Mouse (Mus musculus): Measurements from ENCODE around the gene Pcgf1. TPM values are rescaled to one million over a fixed set of nuclear protein-coding genes. Genes with fewer than 3 reads are reported as not detected.

Pcgf1 gene
- polyA plus RNA-seq, 1 experiment = 13.0 TPM

DNA sequence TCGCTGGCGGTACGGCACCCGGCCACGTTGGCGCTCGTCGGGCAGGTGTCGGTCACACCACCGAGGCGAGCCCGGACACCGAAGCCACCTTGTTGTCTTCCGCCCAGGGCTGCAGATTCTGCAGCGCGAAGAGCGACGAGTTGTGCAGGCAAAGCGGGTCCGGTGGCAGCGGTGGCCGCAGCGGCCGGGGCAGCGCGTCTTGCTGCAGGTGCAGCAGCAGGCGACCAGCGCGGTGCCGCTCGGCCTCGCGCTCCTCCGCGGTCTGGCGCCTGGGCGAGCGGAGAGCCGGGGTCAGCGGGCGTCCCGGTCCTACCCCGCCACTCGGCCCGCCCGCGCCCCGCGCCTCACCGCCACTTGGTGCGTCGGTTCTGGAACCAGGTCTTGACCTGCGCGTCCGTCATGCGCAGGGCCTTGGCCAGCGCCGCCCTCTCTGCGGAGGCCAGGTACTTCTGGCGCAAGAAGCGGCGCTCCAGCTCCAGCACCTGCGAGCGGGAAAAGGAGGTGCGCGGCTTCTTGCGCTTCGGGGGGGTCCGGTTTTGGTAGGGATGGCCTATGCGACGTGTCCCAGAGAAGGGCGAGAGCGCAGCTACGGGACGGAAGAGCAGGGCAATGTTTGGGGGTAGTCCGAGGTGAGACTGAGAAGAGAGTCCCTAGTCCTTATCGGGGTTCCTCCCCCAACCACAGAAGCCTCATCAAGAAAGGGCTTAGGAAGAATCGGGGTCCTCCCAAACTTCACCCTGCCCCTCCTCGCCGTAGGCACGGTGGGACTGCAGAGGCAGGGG is 8.8 kb upstream of the Pcgf1 start:
- no peak for TF ChIP-seq CEBPB (IDR thresholded peaks at IDR 0.05; ENCODE audit: insufficient read depth, poor library complexity, severe bottlenecking)
- TF ChIP-seq REST (IDR thresholded peaks at IDR 0.05; ENCODE audit: insufficient read depth, insufficient read length) = no peak
- no peak for TF ChIP-seq POLR2AphosphoS2 (IDR thresholded peaks at IDR 0.05; ENCODE audit: insufficient read length, low read depth)
- no peak for TF ChIP-seq POLR2A (IDR thresholded peaks at IDR 0.05; ENCODE audit: insufficient read length, low read depth)
- Histone ChIP-seq H3ac (ENCODE audit: control insufficient read depth, insufficient read length) (no peak overlapping the region), H3K27me3 (ENCODE audit: control insufficient read depth, insufficient read depth, insufficient read length) (peaks cover 70% of the 10 kb centered on the region), H3K4me3 (no peak overlapping the region), H3K4me2 (ENCODE audit: low read depth) (no peak overlapping the region), H3K79me2 (ENCODE audit: control insufficient read depth, insufficient read depth) (no peaks in the 10 kb centered on the region), H3K36me3 (ENCODE audit: control insufficient read depth, insufficient read depth) (no peaks in the 10 kb centered on the region)

DNA sequence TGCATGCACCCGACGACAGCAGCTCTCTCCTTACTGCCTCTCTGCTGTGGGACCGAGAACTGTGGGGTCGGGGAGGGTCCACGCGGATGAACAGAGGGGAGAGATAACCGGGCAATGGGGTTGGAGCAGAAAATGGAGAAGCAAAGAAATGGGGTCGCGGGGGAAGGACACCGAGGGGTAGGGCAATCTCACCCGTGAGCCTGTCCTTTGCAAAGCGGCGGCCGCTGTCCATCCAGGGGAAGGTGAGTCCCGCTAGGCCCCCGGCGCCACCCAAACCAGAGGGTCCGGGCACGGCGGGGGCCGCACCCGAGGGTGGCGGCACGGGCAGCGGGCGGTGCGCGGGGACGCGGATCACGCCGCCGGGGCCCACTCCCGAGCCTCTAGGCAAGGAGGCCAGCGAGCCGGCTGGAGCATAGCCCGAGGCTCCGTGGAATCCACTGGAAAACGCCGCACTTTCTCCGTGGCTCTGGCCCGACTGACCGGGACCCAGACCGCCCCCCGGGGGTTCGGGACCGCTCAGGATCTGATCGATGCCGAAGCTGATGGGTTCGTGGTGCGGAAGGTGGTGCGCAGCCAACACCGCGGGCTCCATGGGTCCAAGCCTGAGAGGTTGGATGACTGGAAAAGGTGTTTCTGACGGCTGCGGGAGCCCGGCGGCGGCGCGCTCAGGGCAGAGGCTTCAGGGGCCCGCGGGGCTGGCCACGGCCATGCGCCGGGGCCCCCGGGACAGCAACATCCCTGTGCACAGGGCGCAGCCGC is 8.0 kb upstream of the Pcgf1 start:
- no peak for TF ChIP-seq MYOG (IDR thresholded peaks at IDR 0.05; ENCODE audit: control insufficient read depth in 1 of 3, insufficient read depth in 1 of 3, insufficient read length in 2 of 3, low read depth in 2 of 3)
- no peak for TF ChIP-seq SRF (IDR thresholded peaks at IDR 0.05; ENCODE audit: control insufficient read depth, insufficient read length, low read depth)
- TF ChIP-seq USF1 (IDR thresholded peaks at IDR 0.05; ENCODE audit: low read depth) = no peak
- TF ChIP-seq POLR2A (IDR thresholded peaks at IDR 0.05; ENCODE audit: insufficient read length, low read depth) = no peak
- no peak for TF ChIP-seq CEBPB (IDR thresholded peaks at IDR 0.05; ENCODE audit: insufficient read depth, poor library complexity, severe bottlenecking)
- no peak for TF ChIP-seq TCF3 (IDR thresholded peaks at IDR 0.05; ENCODE audit: insufficient read length, low read depth)
- no peak for TF ChIP-seq REST (IDR thresholded peaks at IDR 0.05; ENCODE audit: insufficient read depth, insufficient read length)
- H3K4me3 ChIP-seq = no peak overlapping the region
- H3K27me3 ChIP-seq (ENCODE audit: control insufficient read depth, insufficient read depth, insufficient read length) = peaks cover 63% of the 10 kb centered on the region
- H3ac ChIP-seq (ENCODE audit: control insufficient read depth, insufficient read length) = no peak overlapping the region
- no peaks in the 10 kb centered on the region for H3K79me2 ChIP-seq (ENCODE audit: control insufficient read depth, insufficient read depth)
- no peaks in the 10 kb centered on the region for H3K36me3 ChIP-seq (ENCODE audit: control insufficient read depth, insufficient read depth)
- H3K4me2 ChIP-seq (ENCODE audit: low read depth) = no peak overlapping the region

DNA sequence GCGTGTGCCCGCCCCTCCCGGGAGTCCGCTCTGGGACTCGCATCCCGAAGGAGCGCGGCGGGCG is 7.6 kb upstream of the Pcgf1 start, which contains the start of gene Tlx2:
Gene Tlx2, minus strand, starts transcription at position 47 of the 64 bp plus-strand sequence.
- TF ChIP-seq TCF12 (IDR thresholded peaks at IDR 0.05; ENCODE audit: insufficient read depth, poor library complexity, severe bottlenecking) = no peak
- no peak for TF ChIP-seq CEBPB (IDR thresholded peaks at IDR 0.05; ENCODE audit: insufficient read depth, poor library complexity, severe bottlenecking)
- no peak for TF ChIP-seq USF1 (IDR thresholded peaks at IDR 0.05; ENCODE audit: low read depth)
- no peak for TF ChIP-seq E2F4 (IDR thresholded peaks at IDR 0.05; ENCODE audit: insufficient read depth)
- no peak for TF ChIP-seq MYOD1 (IDR thresholded peaks at IDR 0.05; ENCODE audit: control insufficient read depth in 1 of 3, insufficient read length in 2 of 3, low read depth in 2 of 3)
- no peak for TF ChIP-seq TCF3 (IDR thresholded peaks at IDR 0.05; ENCODE audit: insufficient read length, low read depth)
- no peak for TF ChIP-seq POLR2A (IDR thresholded peaks at IDR 0.05; ENCODE audit: insufficient read length, low read depth)
- TF ChIP-seq REST (IDR thresholded peaks at IDR 0.05; ENCODE audit: insufficient read depth, insufficient read length) = no peak
- no peak for TF ChIP-seq POLR2AphosphoS2 (IDR thresholded peaks at IDR 0.05; ENCODE audit: insufficient read length, low read depth)
- Histone ChIP-seq H3K4me2 (ENCODE audit: low read depth) (no peak within 1 kb of the TSS), H3K27me3 (ENCODE audit: control insufficient read depth, insufficient read depth, insufficient read length) (peaks cover 60% of the 10 kb centered on the region), H3K79me2 (ENCODE audit: control insufficient read depth, insufficient read depth) (no peaks in the 10 kb centered on the region), H3K36me3 (ENCODE audit: control insufficient read depth, insufficient read depth) (no peaks in the 10 kb centered on the region), H3ac (ENCODE audit: control insufficient read depth, insufficient read length) (no peak within 1 kb of the TSS), H3K4me3 (no peak within 1 kb of the TSS)

DNA sequence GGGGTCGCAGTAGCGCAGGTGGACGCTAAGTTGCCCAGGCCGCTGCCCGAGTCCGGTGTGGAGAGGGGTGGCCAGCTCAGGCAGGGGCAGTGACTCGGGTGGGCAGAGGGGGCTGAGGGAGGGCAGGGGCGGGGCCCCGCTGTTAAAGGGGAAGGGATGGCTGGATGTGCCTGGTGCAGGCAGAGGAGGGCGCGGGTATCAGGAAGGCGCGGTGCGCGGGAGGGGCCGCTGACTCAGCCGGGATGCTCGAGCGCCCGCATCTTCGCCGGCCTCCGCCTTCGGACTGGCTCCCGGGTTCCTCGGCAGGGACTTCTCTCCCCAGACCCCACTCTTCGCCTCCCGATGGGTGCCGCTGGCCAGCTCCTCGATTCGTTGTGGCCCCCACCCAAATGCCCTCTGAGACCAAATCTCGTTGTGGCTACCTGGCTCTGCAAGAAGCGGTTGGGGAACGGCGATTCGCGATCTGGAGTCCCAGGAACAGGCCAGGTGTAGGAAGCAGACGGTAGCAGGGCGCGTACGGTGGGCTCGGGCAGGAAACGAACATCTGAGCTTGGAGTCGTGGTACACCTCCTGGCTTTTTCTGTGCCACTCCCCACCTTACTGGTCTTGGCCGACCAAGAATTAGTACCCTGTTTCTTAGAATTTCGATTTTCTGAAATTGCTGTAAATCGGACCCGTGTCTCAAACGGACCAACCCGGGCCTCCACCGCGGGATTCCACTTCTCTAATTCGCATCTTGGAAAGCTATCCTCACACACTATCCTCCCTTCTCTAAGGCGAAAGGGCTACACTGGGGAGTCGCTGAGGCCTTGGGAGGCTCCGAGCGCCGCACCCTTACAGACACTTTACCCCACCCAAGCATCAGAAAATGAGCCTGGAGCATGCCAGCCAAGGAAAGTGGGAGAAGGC is 7.1 kb upstream of the Pcgf1 start:
- no peaks in the 10 kb centered on the region for H3K36me3 ChIP-seq (ENCODE audit: control insufficient read depth, insufficient read depth)
- H3K79me2 ChIP-seq (ENCODE audit: control insufficient read depth, insufficient read depth) = no peaks in the 10 kb centered on the region
- TF ChIP-seq TCF3 (IDR thresholded peaks at IDR 0.05; ENCODE audit: insufficient read length, low read depth) = no peak
- H3K4me2 ChIP-seq (ENCODE audit: low read depth) = no peak overlapping the region
- peaks cover 57% of the 10 kb centered on the region for H3K27me3 ChIP-seq (ENCODE audit: control insufficient read depth, insufficient read depth, insufficient read length)
- no peak overlapping the region for H3K4me3 ChIP-seq
- H3ac ChIP-seq (ENCODE audit: control insufficient read depth, insufficient read length) = no peak overlapping the region

DNA sequence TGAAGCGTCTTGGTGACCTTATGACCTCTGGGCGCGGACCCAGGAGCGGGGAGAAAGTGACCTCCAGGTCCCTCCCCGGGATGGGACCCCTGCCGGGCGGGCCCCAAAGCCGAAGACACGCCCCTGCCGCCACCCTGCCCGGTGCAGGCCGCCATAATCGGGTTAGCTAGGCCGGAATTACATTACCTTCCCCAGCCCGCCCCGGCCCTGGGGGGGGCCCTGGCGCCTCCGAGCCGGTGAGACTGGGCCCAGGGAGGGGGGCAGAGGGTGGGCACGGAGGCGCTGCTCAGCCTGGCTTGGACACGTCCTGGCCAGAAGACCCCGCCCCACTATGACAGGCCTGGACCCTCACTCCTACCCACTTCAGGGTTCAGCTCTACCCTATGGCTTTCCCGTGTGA is 6.4 kb upstream of the Pcgf1 start:
- Histone ChIP-seq H3K4me3 (no peak overlapping the region), H3K79me2 (ENCODE audit: control insufficient read depth, insufficient read depth) (no peaks in the 10 kb centered on the region), H3K36me3 (ENCODE audit: control insufficient read depth, insufficient read depth) (no peaks in the 10 kb centered on the region), H3ac (ENCODE audit: control insufficient read depth, insufficient read length) (no peak overlapping the region), H3K27me3 (ENCODE audit: control insufficient read depth, insufficient read depth, insufficient read length) (peaks cover 61% of the 10 kb centered on the region), H3K4me2 (ENCODE audit: low read depth) (no peak overlapping the region)
- TF ChIP-seq TCF12 (IDR thresholded peaks at IDR 0.05; ENCODE audit: insufficient read depth, poor library complexity, severe bottlenecking) (no peak), USF1 (IDR thresholded peaks at IDR 0.05; ENCODE audit: low read depth) (no peak), POLR2AphosphoS2 (IDR thresholded peaks at IDR 0.05; ENCODE audit: insufficient read length, low read depth) (no peak), E2F4 (IDR thresholded peaks at IDR 0.05; ENCODE audit: insufficient read depth) (no peak), MYOD1 (IDR thresholded peaks at IDR 0.05; ENCODE audit: control insufficient read depth in 1 of 3, insufficient read length in 2 of 3, low read depth in 2 of 3) (no peak), SRF (IDR thresholded peaks at IDR 0.05; ENCODE audit: control insufficient read depth, insufficient read length, low read depth) (no peak), REST (IDR thresholded peaks at IDR 0.05; ENCODE audit: insufficient read depth, insufficient read length) (no peak)
